Mouse (Mus musculus): Measurements from ENCODE around the gene Fam234b. TPM values are rescaled to one million over a fixed set of nuclear protein-coding genes. Genes with fewer than 3 reads are reported as not detected.

Gene Fam234b
- total RNA-seq, 1 experiment from 2014 or later: 0.86 TPM

Other genes with a start within 250 kb of the Fam234b start
- gene Apold1, start 216.3 kb upstream of the Fam234b start, total RNA-seq (2017): 0.32 to 0.49 TPM (median 0.38 TPM) in 3 replicates
- gene Ddx47, start 186.4 kb upstream of the Fam234b start, total RNA-seq (2017): 104 to 152 TPM (median 151 TPM) in 3 replicates
- 0.67 to 1.6 TPM (median 0.85 TPM) in 3 replicates for gene Gprc5a, start 132.3 kb upstream of the Fam234b start, total RNA-seq (2017)
- not detected in 3 replicates for gene Gprc5d, start 79.7 kb upstream of the Fam234b start, total RNA-seq (2017)
- 1.1 to 4.2 TPM (median 1.6 TPM) in 3 replicates for gene Hebp1, start within 50 bp of the Fam234b start, total RNA-seq (2017)
- 0.29 to 0.75 TPM in 2 of 3 replicates, not detected in the other for gene Gsg1, start 56.4 kb downstream of the Fam234b start, total RNA-seq (2017)
- 0.49 TPM in 1 of 3 replicates, not detected in the others for gene Pbp2, start 112.4 kb downstream of the Fam234b start, total RNA-seq (2017)
- 4.6 to 6.1 TPM (median 5.9 TPM) in 3 replicates for gene Emp1, start 164.6 kb downstream of the Fam234b start, total RNA-seq (2017)

Data from monocyte, adult 5-6 weeks (primary cell).